Mouse (Mus musculus) brain, adult 2 months (tissue): ENCODE data around the gene Igsf3.
A peak's percentile ranks its signal among the peaks of the same experiment; 100 is the strongest.

Source experiments
- DNase-seq: peaks from one replicate; pipeline ENCODE4 v3.0.0; 2011; ENCODE audit warnings: low read depth, low spot score

Igsf3 gene

GRCm38 (mm10) chr3:101501611-101502010 lies 124.7 kb downstream of the Igsf3 start:
- no peak for DNase-seq

GRCm38 (mm10) chr3:101502086-101502760 lies 125.3 kb downstream of the Igsf3 start:
- DNase-seq: no peak

GRCm38 (mm10) chr3:101506179-101506578 lies 129.3 kb downstream of the Igsf3 start:
- peak; percentile 96 for DNase-seq

- DNase-seq: no peak
These were observed 130.3 kb downstream of the Igsf3 start for GRCm38 (mm10) chr3:101506970-101507702.

- DNase-seq: no peak
These were observed 130.9 kb downstream of the Igsf3 start for GRCm38 (mm10) chr3:101507766-101508165.

- no peak for DNase-seq
These were observed 133.0 kb downstream of the Igsf3 start for GRCm38 (mm10) chr3:101509707-101510544.

GRCm38 (mm10) chr3:101510632-101511031 lies 133.7 kb downstream of the Igsf3 start:
- DNase-seq: no peak
